21 mouse cellular contexts compared by ENCODE assay signal in the genomic region with DNA sequence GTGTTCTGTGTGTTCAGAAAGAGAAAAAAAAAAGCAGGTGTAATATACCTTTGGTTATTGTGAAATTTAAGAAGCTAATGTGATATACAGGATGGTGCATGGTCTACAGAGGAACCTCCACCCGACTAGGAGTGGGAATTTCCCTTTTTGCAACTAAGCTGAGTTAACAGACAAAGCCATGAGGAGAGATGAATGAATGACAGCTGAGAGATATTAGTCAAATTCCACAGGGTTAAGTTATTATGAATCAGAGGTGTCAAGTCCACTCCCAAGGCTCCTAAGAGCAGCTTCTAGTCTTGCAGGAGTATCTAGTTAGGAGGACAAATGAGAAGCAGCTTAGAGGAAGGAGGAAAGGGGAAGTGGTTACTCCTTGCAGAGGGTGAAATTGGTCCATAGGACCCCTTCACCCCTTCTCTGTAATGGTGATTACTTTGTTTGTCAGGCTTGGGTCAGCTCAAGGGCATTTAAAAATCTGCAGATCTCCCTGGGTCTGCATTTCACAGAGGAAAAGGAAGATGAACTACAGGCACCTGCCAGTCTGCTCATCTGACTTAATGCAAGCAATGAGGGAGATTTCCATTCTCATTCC. TPM values are rescaled to one million over a fixed set of nuclear protein-coding genes. Genes with fewer than 3 reads are reported as not detected.
A peak's percentile ranks its signal among the peaks of the same experiment; 100 is the strongest.
DNase-seq lines count a peak whose midpoint lies in the region; ATAC-seq and TF ChIP-seq lines count a peak whose summit lies in the region.
"Had no signal": no experiment of that assay in that cellular context is flagged by ENCODE, and none has a peak within 500 bp of the region (broad histone marks: within the 10 kb centered on the region; RNA-seq: fewer than 3 reads in every experiment).

No protein-coding gene starts in this region.

- H3K9ac ChIP-seq in lung, postnatal 0 days (replicated peaks; ENCODE audit: low read depth), result no peak overlapping the region
- no peak overlapping the region for H3K9ac ChIP-seq in CH12.LX (ENCODE audit: insufficient read depth, low read depth)
- H3K9ac ChIP-seq: embryonic facial prominence, embryonic 13.5 days; forebrain, embryonic 15.5 days; limb, embryonic 15.5 days had no signal

- in situ Hi-C loops in CH12.LX (cut with MboI; ENCODE audit: low pct_ligation_motif_present, low pct_unique_long_range_greater_than_20kb, low sequenced_read_pairs), result no loop called here

- H3K27ac ChIP-seq in lung, postnatal 0 days (ENCODE audit: low read length), result no peak overlapping the region
- no peak overlapping the region for H3K27ac ChIP-seq in CH12.LX (ENCODE audit: insufficient read depth, low read depth)
- H3K27ac ChIP-seq: embryonic facial prominence, embryonic 13.5 days; forebrain, embryonic 15.5 days; limb, embryonic 15.5 days; midbrain, embryonic 10.5 days had no signal

- no peaks in the 10 kb centered on the region for H3K36me3 ChIP-seq in lung, postnatal 0 days (ENCODE audit: insufficient read depth, low read length)
- H3K36me3 ChIP-seq in CH12.LX (replicated peaks in 1 of 2; ENCODE audit: control insufficient read depth in 1 of 2, insufficient read depth in 1 of 2, low read length in 1 of 2), result no peaks in the 10 kb centered on the region
- no peaks in the 10 kb centered on the region for H3K36me3 ChIP-seq in splenic B cell, adult 2 months (ENCODE audit: control insufficient read depth, insufficient read depth, low read length, poor library complexity, severe bottlenecking)
- H3K36me3 ChIP-seq: embryonic facial prominence, embryonic 13.5 days; forebrain, embryonic 15.5 days; limb, embryonic 15.5 days; midbrain, embryonic 10.5 days had no signal

- H3K4me2 ChIP-seq in lung, postnatal 0 days (replicated peaks; ENCODE audit: low read depth, low read length), result no peak overlapping the region
- H3K4me2 ChIP-seq in CH12.LX (ENCODE audit: insufficient read depth, low read depth, poor library complexity, severe bottlenecking), result no peak overlapping the region
- H3K4me2 ChIP-seq: embryonic facial prominence, embryonic 13.5 days; forebrain, embryonic 15.5 days; limb, embryonic 15.5 days had no signal

- no peak for ATAC-seq in lung, postnatal 0 days
- peak; percentile 64 for ATAC-seq in granulocyte monocyte progenitor cell, adult 5-6 weeks (replicated peaks; ENCODE audit: poor library complexity, severe bottlenecking)
- ATAC-seq in activated CD4-positive, CD25-positive, alpha-beta regulatory T cell, adult 4 months, result no peak
- ATAC-seq: forebrain, embryonic 15.5 days had no signal

- peak; percentile 30 for DNase-seq in lung, postnatal 0 days (ENCODE audit: low spot score)
- no peak for DNase-seq in lung, postnatal 10 days
- peak; percentile 49 for DNase-seq in CH12.LX (ENCODE audit: extremely low read depth)
- peak; percentile 61 for DNase-seq in splenic B cell, adult 2 months (ENCODE audit: low read depth, low spot score)
- no peak for DNase-seq in kidney, adult 18-20 months
- DNase-seq: cerebellum, postnatal 10 days; gastrocnemius, postnatal 14 days; kidney, adult 2 months; kidney, postnatal 14 days; right cerebral cortex, postnatal 4 days; thymus, postnatal 4 days had no signal

- no peak overlapping the region for H3K4me3 ChIP-seq in lung, postnatal 0 days (ENCODE audit: low read depth, low read length)
- H3K4me3 ChIP-seq in CH12.LX (replicated peaks in 1 of 3; ENCODE audit: low read depth in 2 of 3, low read length in 2 of 3, poor library complexity in 1 of 3), result no peak overlapping the region
- H3K4me3 ChIP-seq: embryonic facial prominence, embryonic 13.5 days; forebrain, embryonic 15.5 days; limb, embryonic 15.5 days; midbrain, embryonic 10.5 days had no signal

- WGBS in lung, postnatal 0 days, result 71% methylated on average over 1 of the region's 1 CpGs

- no peak for TF ChIP-seq POLR2A in CH12.LX (IDR thresholded peaks at IDR 0.05; ENCODE audit: low read depth, low read length)

- H3K79me2 ChIP-seq in CH12.LX (replicated peaks; ENCODE audit: control insufficient read depth, extremely low read depth, insufficient read depth, poor library complexity, severe bottlenecking), result peaks cover 7% of the 10 kb centered on the region

- no peak for TF ChIP-seq RAD21 in CH12.LX (IDR thresholded peaks at IDR 0.05; ENCODE audit: low read depth, low read length)

- H3K9me3 ChIP-seq in lung, postnatal 0 days (ENCODE audit: low read length), result no peaks in the 10 kb centered on the region
- no peaks in the 10 kb centered on the region for H3K9me3 ChIP-seq in CH12.LX (replicated peaks; ENCODE audit: low read length)
- H3K9me3 ChIP-seq: embryonic facial prominence, embryonic 13.5 days; forebrain, embryonic 15.5 days; limb, embryonic 15.5 days; midbrain, embryonic 10.5 days had no signal

- dilution Hi-C loops in CH12.LX (cut with MboI; ENCODE audit: extremely low pct_ligation_motif_present, extremely low pct_unique_long_range_greater_than_20kb, low sequenced_read_pairs), result no loop called here

- no peaks in the 10 kb centered on the region for H3K27me3 ChIP-seq in lung, postnatal 0 days (replicated peaks; ENCODE audit: insufficient read depth, low read length)
- no peaks in the 10 kb centered on the region for H3K27me3 ChIP-seq in CH12.LX (replicated peaks)
- H3K27me3 ChIP-seq in splenic B cell, adult 2 months (ENCODE audit: control insufficient read depth, insufficient read depth, low read length, poor library complexity, severe bottlenecking), result no peaks in the 10 kb centered on the region
- H3K27me3 ChIP-seq: embryonic facial prominence, embryonic 13.5 days; forebrain, embryonic 15.5 days; limb, embryonic 15.5 days had no signal

- H3K4me1 ChIP-seq in lung, postnatal 0 days (ENCODE audit: insufficient read depth, low read depth, low read length), result no peaks in the 10 kb centered on the region
- peaks cover 3 to 25% of the 10 kb centered on the region in 2 experiments for H3K4me1 ChIP-seq in CH12.LX (ENCODE audit: control insufficient read depth in 1 of 2, insufficient read depth in 2 of 2)
- H3K4me1 ChIP-seq: limb, embryonic 15.5 days had no signal

- no peak for TF ChIP-seq CTCF in lung, postnatal 0 days (IDR thresholded peaks at IDR 0.05)
- TF ChIP-seq CTCF in CH12.LX (conservative IDR thresholded peaks at IDR 0.05 in 1 of 2, IDR thresholded peaks at IDR 0.05 in 1 of 2; ENCODE audit: low read depth in 2 of 2, low read length in 2 of 2), result no peak

- TF ChIP-seq EP300 in lung, postnatal 0 days (IDR thresholded peaks at IDR 0.05), result no peak
- peak; percentile 80 for TF ChIP-seq EP300 in CH12.LX (IDR thresholded peaks at IDR 0.05; ENCODE audit: low read length)

TF ChIP-seq in CH12.LX, 34 proteins besides CTCF, POLR2A, EP300 and RAD21 (continues in another document):
- TF ChIP-seq SIN3A (IDR thresholded peaks at IDR 0.05; ENCODE audit: low read length), result peak; percentile 52; the same call in 1 of the 2 replicates
- no peak for TF ChIP-seq PAX5 (IDR thresholded peaks at IDR 0.05; ENCODE audit: low read length)
- TF ChIP-seq RCOR1 (conservative IDR thresholded peaks at IDR 0.05; ENCODE audit: low read depth, low read length), result 0 out of 2 replicates have a peak, but pooled peaks have one; percentile 16
- TF ChIP-seq POLR2AphosphoS2 (IDR thresholded peaks at IDR 0.05; ENCODE audit: low read depth, low read length), result no peak
- peak; percentile 56; the same call in 1 of the 2 replicates for TF ChIP-seq MAX (IDR thresholded peaks at IDR 0.05; ENCODE audit: low read length)
- TF ChIP-seq ZMIZ1 (IDR thresholded peaks at IDR 0.05; ENCODE audit: low read depth, low read length), result peak; percentile 81; the same call in 1 of the 2 replicates
- TF ChIP-seq MAFK (IDR thresholded peaks at IDR 0.05; ENCODE audit: insufficient replicate concordance, low read length), result no peak
- no peak for TF ChIP-seq E2F4 (IDR thresholded peaks at IDR 0.05; ENCODE audit: insufficient replicate concordance, low read depth, low read length)
- TF ChIP-seq CHD1 (IDR thresholded peaks at IDR 0.05; ENCODE audit: low read depth, low read length), result no peak
- 0 out of 2 replicates have a peak, but pooled peaks have one; percentile 35 for TF ChIP-seq MXI1 (IDR thresholded peaks at IDR 0.05; ENCODE audit: low read depth, low read length)
- no peak for TF ChIP-seq JUND (conservative IDR thresholded peaks at IDR 0.05; ENCODE audit: low read depth, low read length)
- TF ChIP-seq ETS1 (conservative IDR thresholded peaks at IDR 0.05; ENCODE audit: low read depth, low read length), result peak; percentile 22; the same call in 1 of the 2 replicates
- TF ChIP-seq TCF12 (IDR thresholded peaks at IDR 0.05; ENCODE audit: low read depth, low read length), result peak; percentile 25; the same call in 1 of the 2 replicates
- no peak for TF ChIP-seq USF2 (conservative IDR thresholded peaks at IDR 0.05; ENCODE audit: low read depth, low read length)
- no peak for TF ChIP-seq USF1 (IDR thresholded peaks at IDR 0.05; ENCODE audit: low read depth, low read length)
- peak; percentile 42 for TF ChIP-seq IRF4 (IDR thresholded peaks at IDR 0.05; ENCODE audit: low read depth, low read length)
- no peak for TF ChIP-seq GABPA (IDR thresholded peaks at IDR 0.05; ENCODE audit: insufficient replicate concordance, low read depth, low read length)
- peak; percentile 59; the same call in 1 of the 2 replicates for TF ChIP-seq MYC (IDR thresholded peaks at IDR 0.05; ENCODE audit: low read depth, low read length)
- TF ChIP-seq HCFC1 (IDR thresholded peaks at IDR 0.05; ENCODE audit: low read depth, low read length), result no peak
- TF ChIP-seq NELFE (IDR thresholded peaks at IDR 0.05; ENCODE audit: low read depth, low read length), result no peak
- TF ChIP-seq SMC3 (IDR thresholded peaks at IDR 0.05; ENCODE audit: low read depth, low read length), result no peak

RNA-seq across cellular contexts. Expression of a gene that starts 4.3 kb away (rescaled TPM):
- 72.7 and 95.8 TPM in 2 replicates for polyA plus RNA-seq in lung, postnatal 0 days (2015; fragmentation: Nextera tagmentation; extraction: Ambion mirVana)
- total RNA-seq in CH12.LX (2012; rRNA removed) (113 and 125 TPM in 2 replicates), CH12.LX (2014; rRNA removed) (84.8 and 97.2 TPM in 2 replicates)
- 179 and 216 TPM in 2 replicates for polyA plus RNA-seq in CH12.LX (2012; ENCODE audit: insufficient read length, low read depth)
- 245 and 250 TPM in 2 replicates for total RNA-seq in granulocyte monocyte progenitor cell, adult 5-6 weeks (2014; fragmentation: Nextera tagmentation)
- total RNA-seq in granulocyte monocyte progenitor cell, adult 5-6 weeks (2017), result 163 and 168 TPM in 2 replicates
- polyA plus RNA-seq in activated CD4-positive, CD25-positive, alpha-beta regulatory T cell, adult 4 months (2017; shearing (Covaris generic)), result 100 to 1,000 TPM in 1 of 2 experiments, 10 to 100 TPM in 1; 91.0 to 116 TPM

RNA-seq across cellular contexts. Expression of a gene that starts 50.4 kb away (rescaled TPM):
- 0.23 and 0.44 TPM in 2 replicates for polyA plus RNA-seq in lung, postnatal 0 days (2015; fragmentation: Nextera tagmentation; extraction: Ambion mirVana)
- total RNA-seq in CH12.LX (2012; rRNA removed) (4.6 and 6.5 TPM in 2 replicates), CH12.LX (2014; rRNA removed) (not detected in 2 replicates)
- polyA plus RNA-seq in CH12.LX (2012; ENCODE audit: insufficient read length, low read depth), result 0.97 and 1.1 TPM in 2 replicates
- total RNA-seq in granulocyte monocyte progenitor cell, adult 5-6 weeks (2014; fragmentation: Nextera tagmentation), result not detected in 2 replicates
- total RNA-seq in granulocyte monocyte progenitor cell, adult 5-6 weeks (2017), result not detected in 2 replicates
- 1 to 10 TPM; 2.3 to 2.9 TPM for polyA plus RNA-seq in activated CD4-positive, CD25-positive, alpha-beta regulatory T cell, adult 4 months (2017; shearing (Covaris generic))
- total RNA-seq: adrenal gland, adult 18-20 months; gastrocnemius, postnatal 14 days; midbrain, postnatal 0 days had no signal
- polyA plus RNA-seq: embryonic facial prominence, embryonic 13.5 days; forebrain, embryonic 15.5 days; heart, embryonic 16.5 days; hindbrain, embryonic 11.5 days; kidney, adult 2 months; midbrain, embryonic 10.5 days; midbrain, postnatal 0 days had no signal

Comparison
In these comparisons a context has a peak if more than half of its experiments do, and no peak if none do; other contexts are left out.
1. DNase-seq: peak in lung, postnatal 0 days (single experiment), CH12.LX (single experiment) and splenic B cell, adult 2 months (single experiment); none in lung, postnatal 10 days (single experiment) and kidney, adult 18-20 months (single experiment).